Mouse (Mus musculus) embryonic fibroblast, embryonic 13.5 days (primary cell): ENCODE measurements around the gene Plce1.

Experiments used
- CTCF ChIP-seq: IDR thresholded peaks from 2 replicates; pipeline ENCODE4 v1.5.1; 2011; ENCODE audit warnings: mild to moderate bottlenecking, control low read depth, low read length, moderate library complexity, borderline replicate concordance; ENCODE audit not compliant: insufficient read depth
- POLR2A ChIP-seq: IDR thresholded peaks from 2 replicates; pipeline ENCODE4 v1.6.1; 2011; ENCODE audit warnings: low read depth, mild to moderate bottlenecking, control low read depth, low read length, moderate library complexity

DNA sequence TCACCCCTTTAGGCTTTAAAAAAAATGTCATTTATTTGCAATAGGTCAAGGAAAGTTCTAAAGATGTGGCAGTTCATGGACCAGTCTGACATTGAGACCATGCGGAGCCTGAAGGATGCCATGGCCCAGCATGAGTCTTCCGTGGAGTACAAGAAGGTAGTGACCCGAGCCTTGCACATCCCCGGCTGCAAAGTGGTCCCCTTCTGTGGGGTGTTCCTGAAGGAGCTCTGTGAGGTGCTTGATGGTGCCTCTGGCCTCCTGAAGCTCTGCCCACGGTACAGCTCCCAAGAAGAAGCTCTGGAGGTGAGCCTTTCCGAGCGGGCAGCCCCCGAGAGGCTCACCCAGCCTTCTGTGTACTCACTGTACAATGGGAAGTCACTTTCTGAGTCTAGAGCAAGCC lies 220.9 kb downstream of the Plce1 start:
- TF ChIP-seq POLR2A (no peak), CTCF (no peak)
